Mouse (Mus musculus): ENCODE measurements at regions not wholly inside any gene's neighbourhood (a gene's known extent, or its start where the extent isn't known, plus 50 kb on each side); places are given as distances from the start of the nearest gene placed in this dataset.

DNA sequence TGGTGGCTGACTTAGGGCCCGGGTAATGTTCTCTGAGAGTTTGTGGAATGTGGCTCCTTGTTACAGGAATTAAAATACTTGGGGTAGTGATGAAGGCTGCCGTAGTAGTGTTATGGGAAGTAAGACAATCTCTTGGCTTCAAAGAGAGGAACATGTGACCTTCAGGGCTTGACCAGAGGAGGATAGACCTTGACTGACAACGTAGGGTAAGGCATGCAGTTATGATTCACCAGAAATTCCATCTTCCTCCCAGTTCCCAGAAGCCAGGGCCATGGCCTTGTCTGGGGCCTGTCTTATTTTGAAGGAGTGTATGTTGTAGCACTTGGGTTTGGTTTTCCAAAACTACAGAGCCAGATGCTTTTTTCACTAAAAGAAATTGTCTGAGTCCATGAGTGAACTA lies 1370.1 kb upstream of the A1bg start:
- TF ChIP-seq CTCF (IDR thresholded peaks at IDR 0.05; ENCODE audit: borderline replicate concordance, control insufficient read depth, extremely low read depth, insufficient read depth, low read length, poor library complexity) (no peak), POLR2A (IDR thresholded peaks at IDR 0.05; ENCODE audit: control insufficient read depth, extremely low read depth, insufficient read depth, low read length, poor library complexity) (no peak)
